Mouse (Mus musculus): ENCODE results near the gene Batf. TPM values are rescaled to one million over a fixed set of nuclear protein-coding genes. Genes with fewer than 3 reads are reported as not detected.
"Not testable (repeated sequence)": the region's sequence is repeated elsewhere in the genome, so short reads cannot be mapped to it uniquely, and the experiment has no call there.

Gene Batf
- total RNA-seq, 2 experiments from 2014 or later: 0.88 TPM; not detected in 1

DNA sequence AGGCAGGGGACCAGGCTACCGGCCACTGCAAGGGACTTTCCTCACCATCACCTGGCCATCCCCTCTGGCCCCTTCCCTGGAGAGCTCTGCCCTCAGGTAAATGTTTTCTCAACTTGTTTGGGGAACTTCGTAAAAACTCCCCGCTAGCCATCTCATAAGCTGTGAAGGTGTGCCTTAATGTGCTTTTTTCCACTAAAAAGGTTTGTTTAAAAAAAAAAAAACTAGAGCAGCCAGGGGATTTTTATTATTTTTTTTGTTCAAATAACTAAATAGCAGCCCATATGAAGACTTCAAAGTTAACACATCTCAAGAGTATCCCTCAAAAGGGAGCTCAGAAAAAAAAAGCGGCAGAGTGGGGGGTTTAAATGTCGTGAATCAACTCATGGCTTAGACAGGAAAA is 7.4 kb upstream of the Batf start:
- no peak for DNase-seq (ENCODE audit: low spot score in 2 of 2)
- intact Hi-C loops (cut with DNase I): no loop called here

DNA sequence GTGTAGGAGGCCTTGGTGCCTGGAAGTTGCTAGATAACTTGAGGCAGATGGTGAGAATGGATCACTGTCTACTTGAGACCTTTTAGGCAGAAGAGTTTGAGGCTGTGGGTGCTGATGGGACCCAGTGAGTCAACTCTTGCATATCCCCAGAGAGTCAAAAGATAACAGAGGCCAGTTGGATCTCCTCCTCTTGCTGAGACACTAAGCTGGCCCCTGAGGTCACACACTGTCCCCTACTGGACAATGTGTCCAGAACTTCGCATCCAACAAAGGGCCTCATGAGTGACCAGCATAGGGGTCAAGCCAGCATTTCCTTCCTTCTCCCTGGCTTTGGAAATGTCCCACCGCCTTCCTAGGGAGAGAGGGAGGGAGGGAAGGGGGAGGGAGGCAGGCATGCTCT is 6.7 kb upstream of the Batf start:
- DNase-seq (ENCODE audit: low spot score in 2 of 2): no peak
- intact Hi-C loops (cut with DNase I): loop anchor here (10.0 kb wide), 1 partner anchor 135 kb away; no protein-coding TSS in a partner anchor

DNA sequence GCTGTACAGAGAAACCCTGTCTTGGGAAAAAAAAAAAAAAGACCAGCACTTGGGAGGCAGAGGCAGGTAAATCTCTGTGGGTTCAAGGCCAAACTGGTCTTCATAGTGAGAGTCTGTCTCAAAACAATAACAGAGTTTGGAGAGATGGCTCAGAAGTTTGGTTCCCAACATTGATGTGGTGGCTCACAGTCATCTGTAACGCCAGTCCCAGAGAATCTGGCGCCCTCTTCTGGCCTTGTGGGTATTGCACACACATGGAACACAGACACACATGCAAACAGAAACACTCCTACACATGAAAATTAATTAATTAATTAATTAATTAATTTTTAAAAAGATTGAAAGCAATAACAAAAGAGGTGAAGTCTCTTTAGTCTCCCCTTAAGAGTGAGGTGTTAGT is 4.1 kb upstream of the Batf start:
- intact Hi-C loops (cut with DNase I): loop anchor here (10.0 kb wide), 1 partner anchor 132 kb away; no protein-coding TSS in a partner anchor
- no peak for DNase-seq (ENCODE audit: low spot score in 2 of 2)

DNA sequence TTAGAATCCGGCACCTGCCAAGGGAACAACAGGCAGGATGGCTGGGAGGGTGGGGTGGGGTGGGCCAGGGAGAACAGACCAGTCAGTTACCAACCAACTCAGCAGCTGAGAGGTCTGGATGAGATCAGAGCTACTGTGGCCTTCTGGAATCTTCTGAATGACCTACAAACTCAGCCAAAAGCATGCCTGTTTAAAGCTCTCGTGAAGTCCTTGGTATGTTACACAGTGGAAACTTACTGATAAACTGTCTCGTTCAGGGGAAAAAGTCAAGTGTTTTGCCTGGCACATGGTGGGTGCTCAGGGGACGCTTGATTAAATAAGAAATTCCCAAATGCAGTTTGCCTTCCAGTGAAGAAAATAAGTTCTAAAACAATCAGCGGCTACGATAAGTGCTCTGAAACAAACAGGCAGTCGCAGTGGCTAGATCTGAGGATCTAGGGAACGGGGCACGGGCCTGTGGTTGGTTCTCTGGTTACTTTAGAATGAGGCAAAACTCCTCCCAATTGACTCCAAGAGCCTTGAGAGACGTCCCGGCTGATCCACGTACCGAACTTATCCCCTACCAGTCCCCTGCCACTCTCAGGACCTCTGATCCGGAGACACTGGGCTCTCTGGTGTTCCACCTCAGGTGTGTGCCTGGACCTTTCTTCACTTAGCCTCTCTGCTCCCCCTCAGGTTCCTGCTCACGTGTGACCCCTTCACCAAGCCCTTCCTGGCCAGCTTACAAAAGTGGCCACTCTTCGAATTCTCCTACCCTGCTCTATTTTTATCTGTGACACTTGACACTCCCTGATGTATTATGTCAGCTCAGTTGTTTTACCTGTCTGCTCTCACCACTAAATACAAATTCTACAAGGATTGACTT is 1.8 kb upstream of the Batf start:
- intact Hi-C loops (cut with DNase I): loop anchor here (10.0 kb wide), 1 partner anchor 130 kb away; no protein-coding TSS in a partner anchor
- DNase-seq (ENCODE audit: low spot score in 2 of 2): no peak

DNA sequence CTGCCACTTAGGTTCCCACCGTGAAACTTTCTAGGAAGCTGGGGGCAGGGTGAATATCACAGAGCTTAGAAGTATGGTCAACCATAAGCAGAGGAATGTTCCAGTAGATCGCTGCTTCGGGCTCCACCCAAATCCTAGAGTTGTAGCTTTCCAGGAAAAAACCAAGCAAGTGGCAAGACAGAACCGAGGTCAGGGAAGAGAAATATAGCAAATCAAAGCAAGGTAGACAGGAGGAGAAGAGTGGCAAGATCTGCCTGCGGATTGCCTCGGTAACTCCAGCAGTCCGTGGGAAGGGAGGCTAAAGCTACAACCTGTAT is 706 bp downstream of the Batf start:
- no peak for DNase-seq (ENCODE audit: low spot score in 2 of 2)
- intact Hi-C loops (cut with DNase I): loop anchor here (10.0 kb wide), 1 partner anchor 128 kb away; no protein-coding TSS in a partner anchor

DNA sequence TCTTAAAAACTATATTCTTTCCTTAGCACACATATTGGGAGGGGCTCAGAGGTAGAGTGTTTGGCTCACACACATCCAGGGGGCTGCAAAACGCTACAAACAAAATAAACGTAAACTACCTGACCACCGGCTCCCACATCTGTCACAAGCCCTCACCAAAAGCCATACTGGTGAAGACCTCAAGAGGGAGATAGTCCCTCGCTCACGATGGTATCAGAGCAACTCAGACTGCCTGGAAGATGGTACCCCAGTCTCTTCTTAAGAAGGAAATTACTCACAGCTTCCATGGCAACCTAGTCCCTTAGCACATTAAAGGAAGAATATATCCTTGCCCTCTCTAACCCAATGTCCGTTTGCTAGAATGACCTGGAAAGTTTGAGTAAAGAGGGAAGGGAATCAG is 1.4 kb downstream of the Batf start:
- no peak for DNase-seq (ENCODE audit: low spot score in 2 of 2)
- intact Hi-C loops (cut with DNase I): loop anchor here (10.0 kb wide), 1 partner anchor 127 kb away; no protein-coding TSS in a partner anchor

DNA sequence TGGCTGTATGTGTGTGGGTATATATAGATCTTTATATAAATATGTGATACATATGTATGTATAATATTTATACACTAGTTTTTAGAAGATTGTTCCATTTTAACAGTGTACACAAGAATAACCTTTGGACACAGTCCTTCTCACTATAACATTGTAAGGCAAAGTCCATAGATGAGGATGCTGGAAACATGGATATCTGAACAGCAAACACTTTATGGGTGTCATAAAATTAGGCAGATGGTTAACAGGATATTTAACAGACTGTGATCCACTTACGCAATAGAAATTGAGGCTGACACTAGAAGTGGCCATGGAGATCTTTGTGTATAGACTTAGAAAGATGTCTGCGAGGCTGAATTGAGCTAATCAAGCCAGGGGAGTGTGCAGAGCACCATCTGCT is 9.3 kb downstream of the Batf start:
- no peak for DNase-seq (ENCODE audit: low spot score in 2 of 2)
- intact Hi-C loops (cut with DNase I): no loop called here

DNA sequence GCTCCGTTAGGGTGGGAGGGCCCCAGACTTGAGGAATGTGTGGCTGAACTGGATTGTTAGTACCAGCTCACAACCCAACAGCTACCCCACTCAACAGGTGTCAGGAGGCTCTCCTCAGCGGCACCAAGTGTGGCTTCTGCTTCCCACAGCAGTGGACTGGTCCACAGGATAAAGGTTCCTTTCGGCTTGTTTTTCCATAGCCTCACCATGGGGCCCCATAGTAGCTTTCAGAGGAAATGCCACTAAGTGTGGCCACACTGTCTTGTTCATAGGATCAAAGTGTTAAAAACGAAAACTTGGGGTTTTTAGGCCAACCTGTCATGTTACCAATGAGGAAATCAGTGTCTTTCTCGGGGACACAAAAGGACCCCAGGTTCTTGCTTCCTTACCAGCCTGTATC is 10.0 kb downstream of the Batf start:
- no peak for DNase-seq (ENCODE audit: low spot score in 2 of 2)
- intact Hi-C loops (cut with DNase I): no loop called here

DNA sequence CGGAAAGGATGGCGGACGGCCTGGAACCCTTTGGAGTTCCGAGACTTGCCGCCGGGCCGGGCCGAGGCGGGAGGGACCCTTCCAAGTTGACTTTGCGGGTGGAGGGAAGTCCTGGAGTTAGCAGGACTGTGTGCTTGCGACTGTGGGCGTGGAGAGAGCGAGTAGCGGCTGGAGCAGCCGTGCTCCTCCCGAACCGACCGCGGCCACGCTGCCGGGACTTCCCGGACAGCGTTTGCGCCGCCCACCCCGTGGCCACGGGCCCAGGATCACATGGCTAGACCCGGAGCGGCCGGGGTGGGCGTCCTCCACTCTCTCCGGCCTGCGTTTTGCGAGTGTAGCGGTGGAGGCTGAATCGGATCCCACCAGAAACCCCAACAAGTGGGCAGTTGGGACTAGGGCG is 11.7 kb downstream of the Batf start:
- DNase-seq (ENCODE audit: low spot score in 2 of 2); intact Hi-C loops (cut with DNase I): not testable (repeated sequence)

DNA sequence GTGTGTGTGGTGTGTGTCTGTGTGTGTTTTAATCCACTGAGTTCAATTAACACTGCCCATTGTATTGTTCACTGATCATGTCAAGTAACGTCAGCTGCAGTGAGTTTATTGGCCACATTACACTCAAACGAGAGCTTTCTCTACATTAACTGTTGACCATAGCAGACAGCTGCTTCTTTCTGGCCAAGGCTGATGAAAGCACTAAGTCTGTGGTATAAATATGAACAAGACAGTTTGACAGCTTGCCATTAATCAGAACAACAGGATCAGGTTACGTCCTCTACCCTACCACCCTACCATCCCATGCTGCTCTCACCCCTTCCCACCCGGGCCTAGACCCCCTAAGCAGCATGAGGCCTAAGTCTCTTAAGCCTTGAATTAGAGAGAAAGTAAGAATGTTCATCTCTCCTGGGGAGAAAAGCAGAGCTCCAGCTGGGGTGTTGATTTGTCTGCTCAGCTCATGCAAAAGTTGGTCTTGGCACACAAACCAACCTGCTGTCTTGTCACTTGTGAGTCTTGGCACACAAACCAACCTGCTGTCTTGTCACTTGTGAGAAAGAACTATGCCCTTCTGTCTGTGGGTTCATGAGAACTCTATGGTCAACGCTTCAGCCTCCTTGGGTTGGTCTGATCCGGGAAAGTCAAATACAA is 13.8 kb downstream of the Batf start:
- no peak for DNase-seq (ENCODE audit: low spot score in 2 of 2)
- intact Hi-C loops (cut with DNase I): no loop called here

DNA sequence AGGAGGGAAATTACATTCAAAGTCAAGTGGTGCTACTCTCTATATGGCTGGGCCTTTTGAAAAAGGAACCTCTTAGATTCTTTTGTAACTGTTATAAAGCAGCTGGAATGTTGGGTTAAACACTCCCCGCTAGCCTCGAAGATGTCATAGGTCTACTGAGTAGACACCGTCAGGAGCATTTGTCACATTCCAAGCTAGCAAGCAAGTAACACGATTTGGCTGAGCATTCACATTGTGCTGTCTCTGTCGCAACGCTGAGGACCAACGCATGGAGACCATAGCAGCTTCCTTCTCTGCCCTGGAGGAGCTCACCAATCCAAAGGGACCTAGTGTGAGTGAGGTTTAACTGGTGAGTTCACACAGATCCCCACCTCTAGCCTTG is 14.4 kb downstream of the Batf start:
- intact Hi-C loops (cut with DNase I): no loop called here
- no peak for DNase-seq (ENCODE audit: low spot score in 2 of 2)

DNA sequence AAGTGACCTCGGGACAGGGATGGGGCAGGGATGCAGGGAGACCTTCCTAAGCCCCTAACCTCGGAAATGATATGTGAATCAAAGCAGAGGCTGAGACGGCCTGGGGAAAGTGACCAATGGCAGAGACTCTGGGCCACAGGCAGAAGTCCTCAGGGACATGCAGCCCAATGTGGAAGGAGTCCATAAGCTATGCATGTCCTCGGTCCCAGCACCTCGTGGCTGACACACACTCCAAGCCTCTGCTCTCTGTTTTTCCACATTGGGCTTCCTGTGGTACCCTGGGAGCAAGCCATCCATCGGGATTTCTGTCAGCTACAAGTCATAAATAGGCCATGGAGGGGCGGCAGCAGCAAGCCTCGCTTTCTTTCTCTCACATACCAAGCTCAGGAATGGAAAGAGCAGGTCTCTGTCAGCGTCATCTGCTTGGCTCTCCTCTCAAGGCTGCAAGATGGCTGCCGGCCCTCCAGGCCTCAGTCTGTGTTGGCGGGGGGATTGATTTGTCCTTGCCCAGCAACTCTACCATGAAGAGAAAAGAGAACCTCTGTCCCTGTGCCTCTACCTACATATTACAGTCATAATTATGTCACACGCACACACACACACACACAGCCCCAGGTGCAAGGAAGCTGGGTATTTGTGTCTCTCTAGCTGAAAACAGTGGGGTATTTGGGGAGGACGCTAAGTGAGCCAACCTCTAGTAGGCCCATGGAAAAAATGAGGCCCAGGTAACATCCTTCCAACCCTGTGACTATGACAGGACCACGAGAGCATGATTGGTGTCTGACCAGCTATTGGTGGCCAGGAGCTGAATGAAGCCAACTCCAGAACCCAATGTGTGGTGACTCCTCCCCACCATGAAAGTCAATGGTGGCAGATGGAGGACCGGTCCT is 15.9 kb downstream of the Batf start:
- intact Hi-C loops (cut with DNase I): no loop called here
- DNase-seq (ENCODE audit: low spot score in 2 of 2): no peak

DNA sequence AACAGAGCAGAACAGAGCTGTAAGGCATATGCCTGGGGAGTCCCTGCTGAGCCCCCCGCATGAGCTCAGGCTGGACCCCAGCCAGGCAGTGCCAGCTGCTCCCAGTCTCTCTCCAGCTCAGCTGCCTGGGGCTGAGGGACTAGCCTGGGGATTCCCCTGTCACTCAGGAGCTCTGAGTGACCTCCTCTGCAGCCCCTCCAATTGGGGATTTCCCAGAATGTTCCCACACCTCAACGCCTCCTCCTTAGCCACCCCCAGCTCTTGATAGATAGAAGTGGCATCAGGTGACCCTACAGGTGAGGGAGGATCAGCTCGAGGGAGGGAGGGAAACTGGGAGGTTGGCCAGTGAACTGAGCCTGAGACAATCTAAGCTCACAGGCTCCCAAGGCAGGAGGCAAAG is 17.0 kb downstream of the Batf start:
- intact Hi-C loops (cut with DNase I): no loop called here
- DNase-seq (ENCODE audit: low spot score in 2 of 2): no peak

DNA sequence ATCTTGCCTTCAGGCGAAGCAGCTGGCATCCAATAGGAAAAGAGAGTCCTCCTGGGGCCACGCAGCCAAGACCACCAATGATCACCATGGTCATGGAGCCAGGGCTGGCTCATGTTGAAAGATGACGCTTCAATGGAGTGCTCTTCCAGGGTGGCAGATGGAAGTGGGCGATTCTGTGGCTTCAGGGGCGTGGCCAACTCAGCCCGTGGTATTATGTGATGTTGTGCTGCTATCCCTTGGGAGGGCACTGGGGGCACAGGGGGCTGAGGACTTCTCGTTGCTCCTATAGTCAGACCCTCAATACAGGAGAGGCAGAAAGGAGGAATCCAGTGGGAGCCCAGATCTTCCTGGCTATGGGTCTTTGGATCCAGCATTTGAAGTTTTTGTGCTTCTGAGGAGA is 18.1 kb downstream of the Batf start:
- intact Hi-C loops (cut with DNase I): no loop called here
- DNase-seq (ENCODE audit: low spot score in 2 of 2): no peak

DNA sequence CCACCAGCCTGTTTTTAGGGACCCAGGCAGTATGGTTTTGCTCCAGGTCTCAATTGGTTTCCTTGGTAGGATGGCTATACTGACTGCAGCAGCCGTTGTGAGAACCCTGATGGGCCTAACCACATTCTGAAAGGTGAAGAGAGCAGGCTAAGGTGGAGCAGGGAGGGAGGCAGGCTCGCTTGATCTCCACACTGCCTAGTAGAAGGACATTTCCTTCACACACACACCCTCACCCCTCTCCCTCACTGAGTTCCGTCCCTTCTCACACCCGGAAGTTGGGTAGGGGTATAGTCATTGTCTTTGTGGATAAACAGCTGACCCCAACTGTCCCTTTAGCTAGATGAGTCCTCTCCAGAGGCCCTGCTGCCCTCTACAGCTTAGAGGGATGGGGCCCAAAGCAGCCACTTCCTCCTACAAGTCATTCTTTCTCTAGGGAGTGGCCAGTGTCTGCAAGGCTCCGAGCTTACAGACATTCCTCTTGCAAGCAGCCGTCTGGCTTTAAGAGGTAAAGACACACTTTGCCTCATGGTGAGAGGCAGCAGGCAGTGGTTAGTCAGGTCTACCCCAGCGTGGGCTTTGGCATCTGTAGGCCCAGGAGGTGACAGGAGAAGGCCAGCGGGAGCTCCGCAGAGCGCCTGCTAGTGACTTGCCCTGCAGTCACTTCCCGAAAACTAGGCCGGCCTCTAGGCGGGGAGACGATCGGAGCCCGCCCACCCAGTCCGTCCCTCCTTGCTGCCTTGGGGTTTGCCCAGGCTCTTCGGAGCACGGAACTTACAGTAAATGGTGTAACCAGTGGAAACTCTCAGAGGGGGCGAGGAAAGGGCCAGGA is 18.7 kb downstream of the Batf start:
- intact Hi-C loops (cut with DNase I): no loop called here

DNA sequence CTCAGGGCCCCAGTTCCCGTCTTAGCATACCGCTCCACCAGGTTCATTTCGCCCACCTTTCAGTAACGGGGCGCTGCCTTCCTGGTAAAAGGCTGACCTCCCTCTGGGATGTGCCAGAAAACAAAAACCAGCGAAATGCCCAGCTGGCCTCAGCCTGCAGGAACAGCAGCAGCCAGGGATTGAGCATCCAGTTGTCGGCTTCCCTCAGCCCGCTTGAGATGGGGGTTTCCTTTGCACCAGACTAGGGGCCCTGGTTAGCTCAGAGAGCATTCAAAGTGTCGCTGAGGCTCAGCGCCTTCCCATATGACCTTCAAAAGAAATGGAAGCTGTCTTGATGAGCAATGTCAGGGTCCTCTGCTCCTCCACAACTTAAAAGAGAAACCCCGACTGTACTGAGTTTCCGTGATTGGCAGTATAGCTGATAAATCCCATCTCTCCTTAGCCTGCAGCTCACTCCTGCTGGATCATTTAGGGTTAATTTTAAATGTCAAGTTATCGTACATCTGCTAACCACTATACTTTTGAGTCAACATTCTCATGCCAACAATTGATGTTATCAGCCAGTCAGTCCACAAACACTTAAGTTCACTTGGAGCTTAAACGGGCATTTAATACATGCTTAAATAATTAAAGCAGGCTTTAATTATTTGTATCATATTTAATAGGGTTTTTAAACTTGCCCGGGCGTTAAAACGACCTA is 19.5 kb downstream of the Batf start:
- intact Hi-C loops (cut with DNase I): no loop called here
- no peak for DNase-seq (ENCODE audit: low spot score in 2 of 2)

More for the DNA sequence above, 18.7 kb downstream of the Batf start:
- DNase-seq (ENCODE audit: low spot score in 2 of 2): peak; percentile 39 to 57

DNA sequence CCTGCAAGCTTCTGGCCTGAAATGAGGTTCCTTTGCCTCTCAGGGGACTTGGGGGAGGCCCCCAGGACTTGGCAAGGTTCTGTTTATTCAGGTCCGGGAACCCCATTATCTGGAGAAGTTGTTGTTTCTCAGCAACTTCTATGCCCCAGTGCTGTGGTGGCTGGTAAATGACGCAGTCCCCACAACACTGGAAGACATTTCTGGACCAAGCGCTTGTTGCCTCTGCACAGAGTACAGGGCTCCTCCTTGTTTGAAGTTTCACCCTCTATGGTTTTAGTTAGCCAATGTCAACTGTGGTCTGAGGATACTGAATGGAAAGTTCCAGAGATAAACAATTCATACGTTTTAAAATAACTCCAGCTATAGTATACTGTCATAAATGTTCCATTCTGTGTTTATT is 20.4 kb downstream of the Batf start:
- intact Hi-C loops (cut with DNase I): no loop called here

DNA sequence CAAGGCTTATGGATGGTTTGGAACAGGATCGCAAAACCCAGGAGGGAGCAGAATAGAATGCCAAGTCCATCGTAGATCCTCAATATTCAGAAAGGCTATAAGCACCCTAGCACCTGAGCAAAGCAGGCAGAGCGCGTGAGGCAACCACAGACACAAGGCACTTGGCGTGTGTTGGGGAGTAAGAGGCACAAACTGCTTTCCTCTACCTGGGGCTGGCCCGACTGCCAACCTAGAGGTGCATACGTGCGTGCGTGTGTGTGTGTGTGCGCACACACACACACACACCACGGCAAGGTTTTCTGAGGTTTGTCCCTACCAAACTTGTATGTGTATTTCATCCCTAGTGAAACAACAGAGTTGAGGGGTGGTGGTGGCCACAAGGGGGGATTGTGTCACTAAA is 20.9 kb downstream of the Batf start:
- intact Hi-C loops (cut with DNase I): no loop called here
- no peak for DNase-seq (ENCODE audit: low spot score in 2 of 2)

More for the DNA sequence above, 20.4 kb downstream of the Batf start:
- DNase-seq (ENCODE audit: low spot score in 2 of 2): no peak

DNA sequence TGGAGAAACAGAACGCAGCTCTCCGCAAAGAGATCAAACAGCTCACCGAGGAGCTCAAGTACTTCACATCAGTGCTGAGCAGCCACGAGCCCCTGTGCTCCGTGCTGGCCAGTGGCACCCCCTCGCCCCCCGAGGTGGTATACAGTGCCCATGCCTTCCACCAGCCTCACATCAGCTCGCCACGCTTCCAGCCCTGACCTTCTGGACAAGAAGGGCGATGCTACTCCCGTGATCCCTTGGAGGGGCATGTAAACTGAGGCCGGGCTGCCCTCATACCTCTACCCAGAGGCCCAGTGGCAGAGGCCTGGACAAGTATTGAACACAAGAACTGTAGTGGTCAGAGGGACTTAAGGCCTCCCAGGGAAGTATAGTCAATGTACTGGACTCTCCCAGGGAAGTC is 22.1 kb downstream of the Batf start:
- intact Hi-C loops (cut with DNase I): no loop called here

More for the DNA sequence above, 22.1 kb downstream of the Batf start:
- no peak for DNase-seq (ENCODE audit: low spot score in 2 of 2)
